Comparison of ENCODE assay signal across 21 mouse cellular contexts in the genomic region with DNA sequence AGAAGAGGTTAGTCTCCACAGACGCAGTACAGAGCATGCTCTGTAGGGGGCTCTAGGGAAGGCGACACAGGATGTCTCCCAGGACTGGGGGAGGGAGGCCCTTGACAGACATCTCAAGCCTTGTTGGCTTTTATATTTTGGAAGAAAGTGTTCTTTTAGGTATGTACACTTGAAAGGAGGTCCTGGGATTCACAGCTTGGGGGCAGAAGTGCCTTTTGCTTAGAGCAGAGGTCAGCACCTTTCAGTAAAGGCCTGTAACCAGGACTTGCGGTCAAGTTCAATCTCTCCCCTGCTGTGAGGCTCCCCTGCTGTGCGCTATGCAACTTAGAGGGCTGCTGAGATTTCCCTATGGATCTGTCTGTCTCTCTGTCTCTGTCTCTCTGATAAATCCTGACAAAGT. TPM values are rescaled to one million over a fixed set of nuclear protein-coding genes. Genes with fewer than 3 reads are reported as not detected.
DNase-seq lines count a peak whose midpoint lies in the region; ATAC-seq and TF ChIP-seq lines count a peak whose summit lies in the region.
"Had no signal": no experiment of that assay in that cellular context is flagged by ENCODE, and none has a peak within 500 bp of the region (broad histone marks: within the 10 kb centered on the region; RNA-seq: fewer than 3 reads in every experiment).

No protein-coding gene starts in this region.

- no peaks in the 10 kb centered on the region for H3K36me3 ChIP-seq in kidney, postnatal 0 days (ENCODE audit: insufficient read depth, low read length)
- no peaks in the 10 kb centered on the region for H3K36me3 ChIP-seq in kidney, embryonic 16.5 days (ENCODE audit: insufficient read depth, low read length)
- no peaks in the 10 kb centered on the region for H3K36me3 ChIP-seq in stomach, postnatal 0 days (ENCODE audit: control insufficient read depth, insufficient read depth, low read length)
- H3K36me3 ChIP-seq: embryonic facial prominence, embryonic 13.5 days had no signal

- no peaks in the 10 kb centered on the region for H3K27me3 ChIP-seq in kidney, postnatal 0 days (ENCODE audit: insufficient read depth, low read length)
- peaks cover 7% of the 10 kb centered on the region; the same call in 1 of the 2 replicates for H3K27me3 ChIP-seq in kidney, embryonic 16.5 days (ENCODE audit: insufficient read depth, low read length)
- H3K27me3 ChIP-seq in stomach, postnatal 0 days (ENCODE audit: control insufficient read depth, insufficient read depth, low read length), result no peaks in the 10 kb centered on the region

- ATAC-seq in kidney, postnatal 0 days (replicated peaks; ENCODE audit: low FRiP score, low read depth), result no peak
- ATAC-seq in kidney, embryonic 16.5 days (ENCODE audit: low FRiP score, low TSS enrichment), result no peak
- ATAC-seq in stomach, postnatal 0 days (ENCODE audit: low FRiP score, low TSS enrichment), result no peak
- ATAC-seq: forebrain, postnatal 0 days had no signal

- H3K27ac ChIP-seq in kidney, postnatal 0 days, result no peak overlapping the region
- H3K27ac ChIP-seq in kidney, embryonic 16.5 days (ENCODE audit: low read length), result no peak overlapping the region
- H3K27ac ChIP-seq in stomach, postnatal 0 days (replicated peaks), result no peak overlapping the region
- H3K27ac ChIP-seq: embryonic facial prominence, embryonic 13.5 days; gastrocnemius, adult 2 months; liver, embryonic 14.5 days had no signal

- H3K9me3 ChIP-seq in kidney, postnatal 0 days (replicated peaks; ENCODE audit: low read length), result no peaks in the 10 kb centered on the region
- H3K9me3 ChIP-seq in kidney, embryonic 16.5 days (ENCODE audit: low read length), result no peaks in the 10 kb centered on the region
- no peaks in the 10 kb centered on the region for H3K9me3 ChIP-seq in stomach, postnatal 0 days (ENCODE audit: control insufficient read depth, low read length)
- H3K9me3 ChIP-seq: embryonic facial prominence, embryonic 13.5 days had no signal

- H3K4me1 ChIP-seq in kidney, postnatal 0 days (replicated peaks; ENCODE audit: insufficient read depth, low read length), result no peaks in the 10 kb centered on the region; the same call in 1 of the 2 replicates
- 0 out of 2 replicates have a peak, but pooled peaks cover 5% of the 10 kb centered on the region for H3K4me1 ChIP-seq in kidney, embryonic 16.5 days (ENCODE audit: insufficient read depth, low read length)
- H3K4me1 ChIP-seq in stomach, postnatal 0 days (replicated peaks; ENCODE audit: control insufficient read depth, insufficient read depth), result no peaks in the 10 kb centered on the region

- peak; percentile 23 for DNase-seq in embryo, embryonic 10 days (ENCODE audit: low spot score)
- no peak for DNase-seq in embryo, embryonic 11 days
- DNase-seq in kidney, postnatal 0 days (ENCODE audit: low spot score), result no peak
- DNase-seq in retina, postnatal 1 day, result peak; percentile 24
- DNase-seq in retina, embryonic 14.5 days (ENCODE audit: low spot score), result no peak
- DNase-seq in stomach, postnatal 0 days (ENCODE audit: low spot score), result no peak
- no peak for DNase-seq in gastrocnemius, adult 18-20 months (ENCODE audit: low spot score)
- DNase-seq: adrenal gland, postnatal 25 days; cerebellum, adult 2 months; forebrain, postnatal 0 days; gastrocnemius, adult 2 months; kidney, adult 8-10 months; layer of hippocampus, postnatal 36 days; lung, postnatal 36 days had no signal

- WGBS in kidney, postnatal 0 days, result 37% methylated on average over 4 of the region's 4 CpGs
- WGBS in kidney, embryonic 16.5 days, result 34% methylated on average over 4 of the region's 4 CpGs
- WGBS in stomach, postnatal 0 days, result 28% methylated on average over 4 of the region's 4 CpGs

- TF ChIP-seq EP300 in stomach, postnatal 0 days (optimal IDR thresholded peaks at IDR 0.05), result no peak

- peak; percentile 5; the same call in 1 of the 2 replicates for TF ChIP-seq CTCF in kidney, postnatal 0 days (IDR thresholded peaks at IDR 0.05; ENCODE audit: low read depth)
- peak; percentile 13; the same call in 1 of the 2 replicates for TF ChIP-seq CTCF in stomach, postnatal 0 days (IDR thresholded peaks at IDR 0.05; ENCODE audit: low read depth)

- H3K4me2 ChIP-seq in kidney, postnatal 0 days (ENCODE audit: low read length), result no peak overlapping the region
- no peak overlapping the region for H3K4me2 ChIP-seq in kidney, embryonic 16.5 days (replicated peaks; ENCODE audit: low read depth, low read length)
- no peak overlapping the region for H3K4me2 ChIP-seq in stomach, postnatal 0 days (replicated peaks; ENCODE audit: low read depth)
- H3K4me2 ChIP-seq: embryonic facial prominence, embryonic 13.5 days; midbrain, embryonic 11.5 days had no signal

- H3K9ac ChIP-seq in kidney, postnatal 0 days (ENCODE audit: low read depth, low read length), result no peak overlapping the region
- H3K9ac ChIP-seq in kidney, embryonic 16.5 days (replicated peaks; ENCODE audit: low read length), result no peak overlapping the region
- H3K9ac ChIP-seq in stomach, postnatal 0 days (ENCODE audit: low read length), result no peak overlapping the region
- H3K9ac ChIP-seq: embryonic facial prominence, embryonic 13.5 days; forebrain, postnatal 0 days; liver, embryonic 14.5 days had no signal

- no peak overlapping the region for H3K4me3 ChIP-seq in kidney, postnatal 0 days (replicated peaks; ENCODE audit: low read depth, low read length)
- H3K4me3 ChIP-seq in kidney, embryonic 16.5 days (ENCODE audit: low read length), result no peak overlapping the region
- no peak overlapping the region for H3K4me3 ChIP-seq in stomach, postnatal 0 days (ENCODE audit: low read depth, low read length)
- H3K4me3 ChIP-seq: embryonic facial prominence, embryonic 13.5 days; gastrocnemius, adult 2 months had no signal

RNA-seq across cellular contexts. Expression of a gene that starts 23.2 kb away (rescaled TPM):
- polyA plus RNA-seq in kidney, postnatal 0 days (2015; fragmentation: Nextera tagmentation; extraction: Ambion mirVana), result not detected in 2 replicates
- polyA plus RNA-seq in kidney, embryonic 16.5 days (2015; fragmentation: Nextera tagmentation; extraction: Ambion mirVana), result 0.08 TPM in 1 of 2 replicates, not detected in the other
- polyA plus RNA-seq in stomach, postnatal 0 days (2015; fragmentation: Nextera tagmentation; extraction: Ambion mirVana), result 5.8 and 6.9 TPM in 2 replicates
- not detected for total RNA-seq in gastrocnemius, adult 18-20 months (2021)
- total RNA-seq: gastrocnemius, adult 2 months; granulocyte monocyte progenitor cell, adult 5-6 weeks; heart, postnatal 4 days had no signal
- polyA plus RNA-seq: midbrain, embryonic 11.5 days; neural tube, embryonic 14.5 days had no signal

Comparison
In these comparisons a context has a peak if more than half of its experiments do, and no peak if none do; other contexts are left out.
1. DNase-seq: peak in embryo, embryonic 10 days (single experiment) and retina, postnatal 1 day (single experiment); none in embryo, embryonic 11 days (single experiment), kidney, postnatal 0 days (single experiment), retina, embryonic 14.5 days (single experiment), stomach, postnatal 0 days (single experiment) and gastrocnemius, adult 18-20 months (single experiment).